Mouse (Mus musculus): Measurements from ENCODE around the gene Shq1. TPM values are rescaled to one million over a fixed set of nuclear protein-coding genes. Genes with fewer than 3 reads are reported as not detected.

Shq1 gene
- total and polyA plus RNA-seq, 2 experiments from 2014 or later, result 3.7 to 4.3 TPM

- DNase-seq (ENCODE audit: low spot score) (peak; percentile 36), ATAC-seq (ENCODE audit: low FRiP score) (no peak)
- H3K36me3 ChIP-seq (ENCODE audit: insufficient read depth, low read length), result no peaks in the 10 kb centered on the region
- no peak overlapping the region for H3K4me3 ChIP-seq (ENCODE audit: low read depth, low read length)
- no peak for TF ChIP-seq CTCF (IDR thresholded peaks at IDR 0.05)
- no peak overlapping the region for H3K27ac ChIP-seq (ENCODE audit: low read depth, low read length)
- H3K4me2 ChIP-seq (ENCODE audit: low read depth, low read length, poor library complexity, severe bottlenecking), result no peak overlapping the region
- no peaks in the 10 kb centered on the region for H3K27me3 ChIP-seq (ENCODE audit: insufficient read depth, low read length)
- WGBS, result 78% methylated on average over 7 of the region's 8 CpGs
- H3K9ac ChIP-seq (replicated peaks; ENCODE audit: low read length, poor library complexity, severe bottlenecking), result no peak overlapping the region
- no peaks in the 10 kb centered on the region for H3K4me1 ChIP-seq (ENCODE audit: insufficient read depth, low read length)
- no peaks in the 10 kb centered on the region for H3K9me3 ChIP-seq (ENCODE audit: low read length)
Observed at GRCm38 (mm10) chr6:100610182-100610581, 60.8 kb downstream of the Shq1 start.

GRCm38 (mm10) chr6:100609256-100609655 is 61.7 kb downstream of the Shq1 start:
- H3K9ac ChIP-seq (replicated peaks; ENCODE audit: low read length, poor library complexity, severe bottlenecking), result no peak overlapping the region
- H3K27me3 ChIP-seq (ENCODE audit: insufficient read depth, low read length), result no peaks in the 10 kb centered on the region
- no peak overlapping the region for H3K27ac ChIP-seq (ENCODE audit: low read depth, low read length)
- no peaks in the 10 kb centered on the region for H3K36me3 ChIP-seq (ENCODE audit: insufficient read depth, low read length)
- no peak overlapping the region for H3K4me2 ChIP-seq (ENCODE audit: low read depth, low read length, poor library complexity, severe bottlenecking)
- no peak for TF ChIP-seq CTCF (IDR thresholded peaks at IDR 0.05)
- no peaks in the 10 kb centered on the region for H3K9me3 ChIP-seq (ENCODE audit: low read length)
- DNase-seq (ENCODE audit: low spot score) (no peak), ATAC-seq (ENCODE audit: low FRiP score) (no peak)
- no peaks in the 10 kb centered on the region for H3K4me1 ChIP-seq (ENCODE audit: insufficient read depth, low read length)
- WGBS, result 69% methylated on average over 3 of the region's 3 CpGs
- H3K4me3 ChIP-seq (ENCODE audit: low read depth, low read length), result no peak overlapping the region

GRCm38 (mm10) chr6:100608429-100608828 is 62.5 kb downstream of the Shq1 start:
- 93% methylated on average over 3 of the region's 3 CpGs for WGBS
- DNase-seq (ENCODE audit: low spot score) (peak; percentile 24), ATAC-seq (ENCODE audit: low FRiP score) (no peak)
- H3K4me1 ChIP-seq (ENCODE audit: insufficient read depth, low read length), result no peaks in the 10 kb centered on the region
- no peak overlapping the region for H3K4me2 ChIP-seq (ENCODE audit: low read depth, low read length, poor library complexity, severe bottlenecking)
- no peaks in the 10 kb centered on the region for H3K36me3 ChIP-seq (ENCODE audit: insufficient read depth, low read length)
- no peak overlapping the region for H3K4me3 ChIP-seq (ENCODE audit: low read depth, low read length)
- no peak overlapping the region for H3K9ac ChIP-seq (replicated peaks; ENCODE audit: low read length, poor library complexity, severe bottlenecking)
- no peaks in the 10 kb centered on the region for H3K9me3 ChIP-seq (ENCODE audit: low read length)
- H3K27ac ChIP-seq (ENCODE audit: low read depth, low read length), result no peak overlapping the region
- TF ChIP-seq CTCF (IDR thresholded peaks at IDR 0.05), result peak; percentile 53
- no peaks in the 10 kb centered on the region for H3K27me3 ChIP-seq (ENCODE audit: insufficient read depth, low read length)

GRCm38 (mm10) chr6:100606805-100607204 is 64.2 kb downstream of the Shq1 start:
- H3K27me3 ChIP-seq (ENCODE audit: insufficient read depth, low read length), result no peaks in the 10 kb centered on the region
- H3K27ac ChIP-seq (ENCODE audit: low read depth, low read length), result no peak overlapping the region
- no peak overlapping the region for H3K4me3 ChIP-seq (ENCODE audit: low read depth, low read length)
- TF ChIP-seq CTCF (IDR thresholded peaks at IDR 0.05), result no peak
- ATAC-seq (ENCODE audit: low FRiP score) (no peak), DNase-seq (ENCODE audit: low spot score) (no peak)
- 77% methylated on average over 4 of the region's 4 CpGs for WGBS
- H3K9ac ChIP-seq (replicated peaks; ENCODE audit: low read length, poor library complexity, severe bottlenecking), result no peak overlapping the region
- H3K4me1 ChIP-seq (ENCODE audit: insufficient read depth, low read length), result no peaks in the 10 kb centered on the region
- H3K36me3 ChIP-seq (ENCODE audit: insufficient read depth, low read length), result no peaks in the 10 kb centered on the region
- no peaks in the 10 kb centered on the region for H3K9me3 ChIP-seq (ENCODE audit: low read length)
- no peak overlapping the region for H3K4me2 ChIP-seq (ENCODE audit: low read depth, low read length, poor library complexity, severe bottlenecking)

- no peak overlapping the region for H3K9ac ChIP-seq (replicated peaks; ENCODE audit: low read length, poor library complexity, severe bottlenecking)
- WGBS, result 65% methylated on average over 6 of the region's 6 CpGs
- no peak for ATAC-seq (ENCODE audit: low FRiP score)
- no peak overlapping the region for H3K4me3 ChIP-seq (ENCODE audit: low read depth, low read length)
- no peaks in the 10 kb centered on the region for H3K27me3 ChIP-seq (ENCODE audit: insufficient read depth, low read length)
- DNase-seq (ENCODE audit: low spot score), result peak; percentile 14
- no peak for TF ChIP-seq CTCF (IDR thresholded peaks at IDR 0.05)
- H3K27ac ChIP-seq (ENCODE audit: low read depth, low read length), result no peak overlapping the region
- H3K4me1 ChIP-seq (ENCODE audit: insufficient read depth, low read length), result no peaks in the 10 kb centered on the region
- H3K9me3 ChIP-seq (ENCODE audit: low read length), result no peaks in the 10 kb centered on the region
- no peaks in the 10 kb centered on the region for H3K36me3 ChIP-seq (ENCODE audit: insufficient read depth, low read length)
- no peak overlapping the region for H3K4me2 ChIP-seq (ENCODE audit: low read depth, low read length, poor library complexity, severe bottlenecking)
Observed at GRCm38 (mm10) chr6:100603702-100604101, 67.3 kb downstream of the Shq1 start.

- H3K9me3 ChIP-seq (ENCODE audit: low read length), result no peaks in the 10 kb centered on the region
- DNase-seq (ENCODE audit: low spot score), result no peak
- no peak for ATAC-seq (ENCODE audit: low FRiP score)
- no peaks in the 10 kb centered on the region for H3K27me3 ChIP-seq (ENCODE audit: insufficient read depth, low read length)
- H3K4me1 ChIP-seq (ENCODE audit: insufficient read depth, low read length), result no peaks in the 10 kb centered on the region
- 94% methylated on average over 6 of the region's 6 CpGs for WGBS
- no peak overlapping the region for H3K27ac ChIP-seq (ENCODE audit: low read depth, low read length)
- no peak for TF ChIP-seq CTCF (IDR thresholded peaks at IDR 0.05)
- no peaks in the 10 kb centered on the region for H3K36me3 ChIP-seq (ENCODE audit: insufficient read depth, low read length)
- no peak overlapping the region for H3K9ac ChIP-seq (replicated peaks; ENCODE audit: low read length, poor library complexity, severe bottlenecking)
- no peak overlapping the region for H3K4me3 ChIP-seq (ENCODE audit: low read depth, low read length)
- no peak overlapping the region for H3K4me2 ChIP-seq (ENCODE audit: low read depth, low read length, poor library complexity, severe bottlenecking)
Observed at GRCm38 (mm10) chr6:100601634-100602033, 69.3 kb downstream of the Shq1 start.

Measured in midbrain, postnatal 0 days (tissue).